Mouse (Mus musculus) embryonic fibroblast, embryonic 13.5 days (primary cell): ENCODE measurements at regions not wholly inside any gene's neighbourhood (a gene's known extent, or its start where the extent isn't known, plus 50 kb on each side); places are given as distances from the start of the nearest gene placed in this dataset.

ENCODE experiments used
- CTCF ChIP-seq: IDR thresholded peaks from 2 replicates; pipeline ENCODE4 v1.5.1; 2011; ENCODE audit warnings: mild to moderate bottlenecking, control low read depth, low read length, moderate library complexity, borderline replicate concordance; ENCODE audit not compliant: insufficient read depth
- POLR2A ChIP-seq: IDR thresholded peaks from 2 replicates; pipeline ENCODE4 v1.6.1; 2011; ENCODE audit warnings: low read depth, mild to moderate bottlenecking, control low read depth, low read length, moderate library complexity

DNA sequence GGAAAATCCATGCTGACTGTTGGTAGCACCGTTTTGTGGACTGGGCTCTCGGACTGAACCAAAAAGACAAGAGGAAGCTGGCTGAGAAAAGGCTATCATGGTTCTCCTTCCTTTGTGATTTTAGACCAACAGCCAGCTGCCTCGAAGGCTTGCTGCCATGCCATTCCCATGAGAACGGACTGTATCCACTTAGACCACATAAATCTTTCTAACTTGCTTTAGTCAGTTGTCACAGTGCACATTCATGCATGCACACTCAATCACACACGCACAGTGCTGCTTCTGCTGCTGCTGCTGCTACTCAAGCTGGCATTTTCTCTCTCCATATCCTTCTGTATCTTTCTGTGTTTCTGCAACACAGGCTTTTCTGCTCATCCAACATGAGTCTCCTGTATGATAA, 1405.8 kb downstream of the Gsdmc2 start:
- TF ChIP-seq CTCF (no peak), POLR2A (no peak)
